Mouse (Mus musculus): ENCODE measurements at regions not wholly inside any gene's neighbourhood (a gene's known extent, or its start where the extent isn't known, plus 50 kb on each side); places are given as distances from the start of the nearest gene placed in this dataset.

GRCm38 (mm10) chr10:70739348-70739966 is 83.7 kb upstream of the Phyhipl start:
- no peaks in the 10 kb centered on the region for H3K27me3 ChIP-seq (ENCODE audit: control insufficient read depth, insufficient read depth, low read length)
- no peaks in the 10 kb centered on the region for H3K79me2 ChIP-seq (replicated peaks; ENCODE audit: control insufficient read depth, insufficient read depth, low read length)
- H3K36me3 ChIP-seq (ENCODE audit: control insufficient read depth, insufficient read depth, low read length): no peaks in the 10 kb centered on the region
- H3K4me3 ChIP-seq: no peak overlapping the region
- H3K27ac ChIP-seq: no peak overlapping the region
- DNase-seq: no peak
- 73% methylated on average over 9 of the region's 9 CpGs for WGBS
- H3K9ac ChIP-seq (ENCODE audit: low read depth, low read length): no peak overlapping the region
- intact Hi-C loops (cut with DNase I): no loop called here
- no peak for TF ChIP-seq CTCF (IDR thresholded peaks at IDR 0.05)
- no peak for TF ChIP-seq EP300 (IDR thresholded peaks at IDR 0.05; ENCODE audit: insufficient read depth, low read depth, low read length)
- no peak for TF ChIP-seq POLR2A (IDR thresholded peaks at IDR 0.05; ENCODE audit: insufficient read depth, low read depth, low read length)
- H3K4me1 ChIP-seq (ENCODE audit: control insufficient read depth, insufficient read depth, low read length): no peaks in the 10 kb centered on the region

GRCm38 (mm10) chr10:70738686-70739085 is 82.9 kb upstream of the Phyhipl start:
- TF ChIP-seq CTCF (IDR thresholded peaks at IDR 0.05) (no peak), EP300 (IDR thresholded peaks at IDR 0.05; ENCODE audit: insufficient read depth, low read depth, low read length) (no peak), POLR2A (IDR thresholded peaks at IDR 0.05; ENCODE audit: insufficient read depth, low read depth, low read length) (no peak)
- intact Hi-C loops (cut with DNase I): no loop called here

DNA sequence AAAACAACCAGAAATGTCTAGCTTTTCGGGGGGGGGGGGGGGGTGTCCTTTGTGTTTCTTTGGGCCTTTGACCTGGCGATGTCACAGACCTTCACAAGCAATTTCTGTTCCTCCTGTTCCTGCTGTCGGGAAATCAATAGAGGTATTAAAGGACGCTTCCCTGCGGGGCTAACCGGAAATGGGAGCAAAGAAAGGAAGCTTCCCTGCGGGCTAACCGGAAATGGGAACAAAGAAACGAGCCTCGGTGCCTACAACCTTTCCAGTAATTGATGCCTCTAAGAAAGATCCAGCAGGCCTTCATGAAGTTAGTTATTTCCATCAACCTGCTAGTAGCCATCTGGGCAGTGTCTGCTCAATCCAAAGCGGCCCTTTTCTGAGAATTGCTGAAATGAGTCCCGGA is 78.2 kb upstream of the Phyhipl start:
- no peak for TF ChIP-seq EP300 (IDR thresholded peaks at IDR 0.05; ENCODE audit: insufficient read depth, low read depth, low read length)
- TF ChIP-seq POLR2A (IDR thresholded peaks at IDR 0.05; ENCODE audit: insufficient read depth, low read depth, low read length): no peak
- no peak for TF ChIP-seq CTCF (IDR thresholded peaks at IDR 0.05)
- no peaks in the 10 kb centered on the region for H3K4me1 ChIP-seq (ENCODE audit: control insufficient read depth, insufficient read depth, low read length)
- intact Hi-C loops (cut with DNase I): no loop called here
- H3K36me3 ChIP-seq (ENCODE audit: control insufficient read depth, insufficient read depth, low read length): no peaks in the 10 kb centered on the region
- no peak for DNase-seq
- no peaks in the 10 kb centered on the region for H3K27me3 ChIP-seq (ENCODE audit: control insufficient read depth, insufficient read depth, low read length)
- H3K9ac ChIP-seq (ENCODE audit: low read depth, low read length): no peak overlapping the region
- H3K4me3 ChIP-seq: no peak overlapping the region
- H3K27ac ChIP-seq: no peak overlapping the region
- WGBS: 67% methylated on average over 12 of the region's 12 CpGs
- no peaks in the 10 kb centered on the region for H3K79me2 ChIP-seq (replicated peaks; ENCODE audit: control insufficient read depth, insufficient read depth, low read length)

More at GRCm38 (mm10) chr10:70738686-70739085, 82.9 kb upstream of the Phyhipl start:
- DNase-seq: no peak
- H3K27ac ChIP-seq: no peak overlapping the region
- no peak overlapping the region for H3K4me3 ChIP-seq
- H3K79me2 ChIP-seq (replicated peaks; ENCODE audit: control insufficient read depth, insufficient read depth, low read length): no peaks in the 10 kb centered on the region
- no peaks in the 10 kb centered on the region for H3K4me1 ChIP-seq (ENCODE audit: control insufficient read depth, insufficient read depth, low read length)
- no peaks in the 10 kb centered on the region for H3K27me3 ChIP-seq (ENCODE audit: control insufficient read depth, insufficient read depth, low read length)
- H3K9ac ChIP-seq (ENCODE audit: low read depth, low read length): no peak overlapping the region
- no peaks in the 10 kb centered on the region for H3K36me3 ChIP-seq (ENCODE audit: control insufficient read depth, insufficient read depth, low read length)

GRCm38 (mm10) chr10:70733478-70733877 is 77.7 kb upstream of the Phyhipl start:
- Histone ChIP-seq H3K79me2 (replicated peaks; ENCODE audit: control insufficient read depth, insufficient read depth, low read length) (no peaks in the 10 kb centered on the region), H3K27me3 (ENCODE audit: control insufficient read depth, insufficient read depth, low read length) (no peaks in the 10 kb centered on the region), H3K27ac (no peak overlapping the region), H3K4me3 (no peak overlapping the region), H3K36me3 (ENCODE audit: control insufficient read depth, insufficient read depth, low read length) (no peaks in the 10 kb centered on the region), H3K9ac (ENCODE audit: low read depth, low read length) (no peak overlapping the region), H3K4me1 (ENCODE audit: control insufficient read depth, insufficient read depth, low read length) (no peaks in the 10 kb centered on the region)
- intact Hi-C loops (cut with DNase I): no loop called here
- no peak for DNase-seq
- WGBS: 80% methylated on average over 7 of the region's 7 CpGs
- no peak for TF ChIP-seq EP300 (IDR thresholded peaks at IDR 0.05; ENCODE audit: insufficient read depth, low read depth, low read length)
- TF ChIP-seq CTCF (IDR thresholded peaks at IDR 0.05): no peak
- no peak for TF ChIP-seq POLR2A (IDR thresholded peaks at IDR 0.05; ENCODE audit: insufficient read depth, low read depth, low read length)

- Histone ChIP-seq H3K79me2 (replicated peaks; ENCODE audit: control insufficient read depth, insufficient read depth, low read length) (no peaks in the 10 kb centered on the region), H3K9ac (ENCODE audit: low read depth, low read length) (no peak overlapping the region), H3K4me1 (ENCODE audit: control insufficient read depth, insufficient read depth, low read length) (no peaks in the 10 kb centered on the region), H3K4me3 (no peak overlapping the region), H3K27ac (no peak overlapping the region), H3K27me3 (ENCODE audit: control insufficient read depth, insufficient read depth, low read length) (no peaks in the 10 kb centered on the region), H3K36me3 (ENCODE audit: control insufficient read depth, insufficient read depth, low read length) (no peaks in the 10 kb centered on the region)
- no peak for TF ChIP-seq EP300 (IDR thresholded peaks at IDR 0.05; ENCODE audit: insufficient read depth, low read depth, low read length)
- TF ChIP-seq POLR2A (IDR thresholded peaks at IDR 0.05; ENCODE audit: insufficient read depth, low read depth, low read length): no peak
- no peak for TF ChIP-seq CTCF (IDR thresholded peaks at IDR 0.05)
- WGBS: 74% methylated on average over 3 of the region's 3 CpGs
- no peak for DNase-seq
- intact Hi-C loops (cut with DNase I): no loop called here
Observed at GRCm38 (mm10) chr10:70725091-70725490, 69.3 kb upstream of the Phyhipl start.

DNA sequence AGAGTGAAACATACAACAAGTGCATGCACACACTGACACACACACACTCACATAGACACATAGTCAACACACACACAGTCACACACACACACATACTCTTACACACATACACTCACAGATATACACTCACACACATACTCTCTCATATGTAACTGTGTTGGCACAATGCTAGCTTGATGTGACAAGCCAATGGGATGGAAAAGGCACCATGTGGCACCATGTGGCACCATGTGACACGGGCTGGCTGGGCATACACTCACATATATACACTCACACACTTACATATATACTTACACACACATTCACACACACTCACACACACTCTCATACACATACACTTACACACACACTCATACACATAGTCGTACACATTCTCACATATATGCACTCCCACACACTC is 67.0 kb upstream of the Phyhipl start:
- Histone ChIP-seq H3K27ac (no peak overlapping the region), H3K4me1 (ENCODE audit: control insufficient read depth, insufficient read depth, low read length) (no peaks in the 10 kb centered on the region; the same call in 1 of the 2 replicates), H3K9ac (ENCODE audit: low read depth, low read length) (no peak overlapping the region), H3K4me3 (no peak overlapping the region), H3K36me3 (ENCODE audit: control insufficient read depth, insufficient read depth, low read length) (no peaks in the 10 kb centered on the region), H3K27me3 (ENCODE audit: control insufficient read depth, insufficient read depth, low read length) (no peaks in the 10 kb centered on the region), H3K79me2 (replicated peaks; ENCODE audit: control insufficient read depth, insufficient read depth, low read length) (no peaks in the 10 kb centered on the region)
- no peak for DNase-seq
- TF ChIP-seq EP300 (IDR thresholded peaks at IDR 0.05; ENCODE audit: insufficient read depth, low read depth, low read length) (no peak), CTCF (IDR thresholded peaks at IDR 0.05) (no peak), POLR2A (IDR thresholded peaks at IDR 0.05; ENCODE audit: insufficient read depth, low read depth, low read length) (no peak)
- intact Hi-C loops (cut with DNase I): no loop called here
- WGBS: 70% methylated on average over 2 of the region's 2 CpGs

Measured in heart, adult 2 months (tissue).